Comparison of ENCODE assay signal across 8 mouse cellular contexts in the genomic region with DNA sequence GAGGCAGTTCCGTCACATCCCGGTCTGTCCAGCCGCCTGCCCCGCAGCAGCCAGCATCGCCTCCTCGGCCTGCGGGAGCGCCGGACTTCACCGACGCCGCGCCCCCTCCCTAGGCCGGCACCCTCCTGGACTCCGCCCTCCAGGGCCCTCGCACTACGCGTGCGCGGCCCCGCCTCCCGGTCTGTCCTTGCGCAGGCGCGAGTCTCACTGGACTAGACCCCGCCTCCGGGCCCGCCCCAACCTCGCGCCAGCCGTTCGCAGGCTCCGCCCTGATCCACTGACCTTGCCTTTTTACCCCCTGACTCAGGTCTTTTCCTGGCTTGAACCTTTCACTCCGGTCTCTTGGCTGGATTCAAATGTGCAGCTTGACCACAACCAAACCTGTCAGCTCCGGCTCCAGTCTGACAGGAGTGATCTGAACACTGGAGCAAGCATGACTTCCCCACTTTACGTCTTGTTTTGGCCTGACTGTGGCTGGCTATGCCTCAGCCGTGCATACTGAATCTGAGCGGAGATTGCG. TPM values are rescaled to one million over a fixed set of nuclear protein-coding genes. Genes with fewer than 3 reads are reported as not detected.
A peak's percentile ranks its signal among the peaks of the same experiment; 100 is the strongest.
DNase-seq lines count a peak whose midpoint lies in the region; ATAC-seq lines count a peak whose summit lies in the region.

Gene Ccser2, minus strand, starts transcription at position 150 of the 520 bp plus-strand sequence.

- DNase-seq in adipocyte (ENCODE audit: low spot score): peak; percentile 97
- peak; percentile 95 for DNase-seq in embryo, embryonic 10 days (ENCODE audit: low spot score)
- peak; percentile 99 for DNase-seq in gastrocnemius, postnatal 14 days
- DNase-seq in left cerebral cortex, postnatal 10 days (ENCODE audit: extremely low spot score in 1 of 2, low spot score in 2 of 2): peak; percentile 92 to 99
- DNase-seq in right cerebral cortex, postnatal 25 days: peak; percentile 98
- DNase-seq in urinary bladder, postnatal 4 days (ENCODE audit: low spot score in 2 of 2): peak; percentile 97 to 98

- intact Hi-C loops in gastrocnemius, postnatal 14 days (cut with DNase I; ENCODE audit: low total_unique reads): no loop called here
- intact Hi-C loops in left cerebral cortex, postnatal 10 days (cut with DNase I): no loop called here

- peak; percentile 92 for ATAC-seq in inflammation-experienced regulatory T-cells, adult 6 months
- ATAC-seq in megakaryocyte-erythroid progenitor cell, adult 5-6 weeks (replicated peaks; ENCODE audit: low FRiP score, low TSS enrichment, poor library complexity, severe bottlenecking): peak; percentile 98

RNA-seq across cellular contexts. Expression of gene Ccser2, which starts in this region (rescaled TPM):
- 10 to 100 TPM; 61.0 to 66.0 TPM for total RNA-seq in gastrocnemius, postnatal 14 days (2021)
- 10 to 100 TPM; 19.7 to 22.5 (median 20.2) TPM for polyA plus RNA-seq in inflammation-experienced regulatory T-cells, adult 6 months (2017; shearing (Covaris generic))
- total RNA-seq in left cerebral cortex, postnatal 10 days (2021): 100 to 1,000 TPM in 1 of 2 experiments, 10 to 100 TPM in 1; 97.2 to 106 TPM
- total RNA-seq in megakaryocyte-erythroid progenitor cell, adult 5-6 weeks (2014; fragmentation: Nextera tagmentation): 3.7 and 6.5 TPM in 2 replicates
- 5.9 and 7.6 TPM in 2 replicates for total RNA-seq in megakaryocyte-erythroid progenitor cell, adult 5-6 weeks (2017)

Comparison
In these comparisons a context has a peak if more than half of its experiments do, and no peak if none do; other contexts are left out.
1. Peak in every context shown above with its lines: DNase-seq and ATAC-seq.
2. RNA of gene Ccser2 (total RNA-seq): 97.2 to 106 TPM in left cerebral cortex, postnatal 10 days and 61.0 to 66.0 TPM in gastrocnemius, postnatal 14 days; 3.7 to 7.6 TPM in megakaryocyte-erythroid progenitor cell, adult 5-6 weeks; every median in the first group is over 4 times any median in the second.